Mouse (Mus musculus) MEL (cell line): ENCODE results near the gene Thoc6. TPM values are rescaled to one million over a fixed set of nuclear protein-coding genes. Genes with fewer than 3 reads are reported as not detected.

Source experiments
- DNase-seq: peaks from one replicate; pipeline ENCODE4 v3.0.0; 2011; ENCODE audit warnings: low read depth, low spot score
- H3K27ac ChIP-seq: 2 replicates; pipeline ENCODE4 v1.5.1; 2012; ENCODE audit warnings: low read depth, mild to moderate bottlenecking, control low read depth, low read length, moderate library complexity; ENCODE audit not compliant: control insufficient read depth
- H3K27me3 ChIP-seq, 2 experiments: fragments of 150-350 bp in 1 of 2; sonication (generic) in 1 of 2; 2 replicates each; pipeline ENCODE4 v1.6.1; 2012; ENCODE audit warnings: low read length in 2 of 2, mild to moderate bottlenecking in 2 of 2, improper control_type of control experiment in 1 of 2, moderate library complexity in 1 of 2; ENCODE audit not compliant: insufficient read depth in 2 of 2, control insufficient read depth in 1 of 2
- H3K36me3 ChIP-seq, 2 experiments: 2 replicates each; pipeline ENCODE4 v1.6.1; 2012 to 2014; ENCODE audit warnings: low read length in 2 of 2, improper control_type of control experiment in 1 of 2, inconsistent platforms in 1 of 2, mild to moderate bottlenecking in 1 of 2; ENCODE audit not compliant: insufficient read depth in 2 of 2, control insufficient read depth in 1 of 2
- H3K4me1 ChIP-seq, 2 experiments: fragments of 150-350 bp in 1 of 2; sonication (generic) in 1 of 2; 2 replicates each; pipeline ENCODE4 v1.6.1; 2012; ENCODE audit warnings: low read length in 2 of 2, improper control_type of control experiment in 1 of 2, mild to moderate bottlenecking in 1 of 2; ENCODE audit not compliant: insufficient read depth in 2 of 2, control insufficient read depth in 1 of 2
- H3K4me3 ChIP-seq, 2 experiments: fragments of 150-350 bp in 1 of 2; sonication (generic) in 1 of 2; 2 replicates each; pipeline ENCODE4 v1.5.1; 2012; ENCODE audit warnings: low read depth in 2 of 2, low read length in 2 of 2, mild to moderate bottlenecking in 2 of 2, moderate library complexity in 2 of 2, control low read depth in 1 of 2, improper control_type of control experiment in 1 of 2; ENCODE audit not compliant: control insufficient read depth in 1 of 2, insufficient read depth in 1 of 2
- H3K79me2 ChIP-seq: 2 replicates; pipeline ENCODE4 v1.6.1; 2012; ENCODE audit warnings: mild to moderate bottlenecking, low read length, moderate library complexity; ENCODE audit not compliant: control insufficient read depth, poor library complexity, insufficient read depth
- H3K9ac ChIP-seq: 2 replicates; pipeline ENCODE4 v1.6.1; 2012; ENCODE audit warnings: low read depth, mild to moderate bottlenecking, control low read depth, low read length, moderate library complexity; ENCODE audit not compliant: control insufficient read depth, poor library complexity, severe bottlenecking
- H3K9me3 ChIP-seq: fragments of 150-350 bp; sonication (generic); replicated peaks from 2 replicates; pipeline ENCODE4 v1.6.1; 2012; ENCODE audit warnings: mild to moderate bottlenecking, low read length, improper control_type of control experiment, moderate library complexity; ENCODE audit not compliant: insufficient read depth
- CHD1 ChIP-seq: IDR thresholded peaks from 2 replicates; pipeline ENCODE4 v1.6.1; 2012; ENCODE audit warnings: low read depth, mild to moderate bottlenecking, inconsistent platforms, low read length, improper control_type of control experiment
- CTCF ChIP-seq, 3 experiments: IDR thresholded peaks in 2 of 3; conservative IDR thresholded peaks in 1 of 3; 2 replicates each; pipeline ENCODE4 v1.5.1; 2011 to 2012; ENCODE audit warnings: low read length in 3 of 3, low read depth in 2 of 3, mild to moderate bottlenecking in 2 of 3, improper control_type of control experiment in 1 of 3, inconsistent platforms in 1 of 3, mixed read lengths in 1 of 3, moderate library complexity in 1 of 3; ENCODE audit not compliant: control insufficient read depth in 1 of 3, insufficient read depth in 1 of 3, poor library complexity in 1 of 3, severe bottlenecking in 1 of 3
- E2F4 ChIP-seq: IDR thresholded peaks from 2 replicates; pipeline ENCODE4 v1.6.1; 2011; ENCODE audit warnings: low read depth, low read length, improper control_type of control experiment, borderline replicate concordance
- EP300 ChIP-seq, 2 experiments: IDR thresholded peaks; 2 replicates each; pipeline ENCODE4 v1.6.1; 2011; ENCODE audit warnings: improper control_type of control experiment in 2 of 2, low read length in 2 of 2, low read depth in 1 of 2, mild to moderate bottlenecking in 1 of 2
- GABPA ChIP-seq: IDR thresholded peaks from 2 replicates; pipeline ENCODE4 v1.6.1; 2012; ENCODE audit warnings: low read depth, mild to moderate bottlenecking, inconsistent platforms, low read length, improper control_type of control experiment, moderate library complexity
- GATA1 ChIP-seq: IDR thresholded peaks from 2 replicates; pipeline ENCODE4 v1.6.1; 2011; ENCODE audit warnings: low read depth, low read length, improper control_type of control experiment
- HCFC1 ChIP-seq: IDR thresholded peaks from 2 replicates; pipeline ENCODE4 v1.6.1; 2012; ENCODE audit warnings: low read depth, mild to moderate bottlenecking, inconsistent platforms, low read length, improper control_type of control experiment, moderate library complexity
- KAT2A ChIP-seq: conservative IDR thresholded peaks from 2 replicates; pipeline ENCODE4 v1.6.1; 2012; ENCODE audit warnings: low read depth, low read length, improper control_type of control experiment, inconsistent platforms
- MYB ChIP-seq: IDR thresholded peaks from 2 replicates; pipeline ENCODE4 v1.6.1; 2011; ENCODE audit warnings: mild to moderate bottlenecking, low read depth, low read length, improper control_type of control experiment
- NELFE ChIP-seq: IDR thresholded peaks from 2 replicates; pipeline ENCODE4 v1.6.1; 2011; ENCODE audit warnings: low read depth, low read length, improper control_type of control experiment
- POLR2AphosphoS2 ChIP-seq: IDR thresholded peaks from 2 replicates; pipeline ENCODE4 v1.6.1; 2011; ENCODE audit warnings: low read length, improper control_type of control experiment
- POLR2AphosphoS5 ChIP-seq: IDR thresholded peaks from 2 replicates; pipeline ENCODE4 v1.6.1; 2012; ENCODE audit warnings: low read depth, borderline replicate concordance, mild to moderate bottlenecking, inconsistent platforms, low read length, moderate library complexity, mixed read lengths
- SIN3A ChIP-seq: IDR thresholded peaks from 2 replicates; pipeline ENCODE4 v1.6.1; 2012; ENCODE audit warnings: low read length, improper control_type of control experiment, inconsistent platforms
- TCF12 ChIP-seq: IDR thresholded peaks from 2 replicates; pipeline ENCODE4 v1.6.1; 2014; ENCODE audit warnings: low read depth, mild to moderate bottlenecking, inconsistent platforms, low read length, improper control_type of control experiment, moderate library complexity
- USF1 ChIP-seq: IDR thresholded peaks from 2 replicates; pipeline ENCODE4 v1.6.1; 2014; ENCODE audit warnings: low read depth, mild to moderate bottlenecking, inconsistent platforms, low read length, improper control_type of control experiment, moderate library complexity
- USF2 ChIP-seq, 2 experiments: IDR thresholded peaks; 2 replicates each; pipeline ENCODE4 v1.6.1; 2011 to 2012; ENCODE audit warnings: improper control_type of control experiment in 2 of 2, low read length in 2 of 2, borderline replicate concordance in 1 of 2, inconsistent platforms in 1 of 2, low read depth in 1 of 2, mild to moderate bottlenecking in 1 of 2; ENCODE audit not compliant: insufficient read depth in 1 of 2
- ZC3H11A ChIP-seq: IDR thresholded peaks from 2 replicates; pipeline ENCODE4 v1.6.1; 2012; ENCODE audit warnings: low read depth, mild to moderate bottlenecking, inconsistent platforms, low read length, improper control_type of control experiment
- ZNF384 ChIP-seq: IDR thresholded peaks from 2 replicates; pipeline ENCODE4 v1.6.1; 2012; ENCODE audit warnings: low read depth, mild to moderate bottlenecking, inconsistent platforms, low read length, improper control_type of control experiment
- polyA plus RNA-seq, 2 experiments: library from polyadenylated mRNA; stranded (reverse) in 1 of 2; unstranded in 1 of 2; fragments of >175 nt in 1 of 2; fragments of >200 nt in 1 of 2; gene quantifications; 2 replicates each; pipeline versions ENCODE4 v1.2.1 to v1.2.4; 2012; ENCODE audit warnings: low replicate concordance in 2 of 2, low read depth in 1 of 2; ENCODE audit not compliant: insufficient read length in 2 of 2, insufficient read depth in 1 of 2, missing spikeins in 1 of 2
- total RNA-seq: library from RNA; depleted of rRNA; stranded (reverse); fragments of 300-350 nt; gene quantifications from 2 replicates; pipeline ENCODE4 v1.2.3, GENCODE M21; 2012

The Thoc6 gene
- total and polyA plus RNA-seq, 3 experiments = 26.4 to 62.9 TPM; not detected in 1

DNA sequence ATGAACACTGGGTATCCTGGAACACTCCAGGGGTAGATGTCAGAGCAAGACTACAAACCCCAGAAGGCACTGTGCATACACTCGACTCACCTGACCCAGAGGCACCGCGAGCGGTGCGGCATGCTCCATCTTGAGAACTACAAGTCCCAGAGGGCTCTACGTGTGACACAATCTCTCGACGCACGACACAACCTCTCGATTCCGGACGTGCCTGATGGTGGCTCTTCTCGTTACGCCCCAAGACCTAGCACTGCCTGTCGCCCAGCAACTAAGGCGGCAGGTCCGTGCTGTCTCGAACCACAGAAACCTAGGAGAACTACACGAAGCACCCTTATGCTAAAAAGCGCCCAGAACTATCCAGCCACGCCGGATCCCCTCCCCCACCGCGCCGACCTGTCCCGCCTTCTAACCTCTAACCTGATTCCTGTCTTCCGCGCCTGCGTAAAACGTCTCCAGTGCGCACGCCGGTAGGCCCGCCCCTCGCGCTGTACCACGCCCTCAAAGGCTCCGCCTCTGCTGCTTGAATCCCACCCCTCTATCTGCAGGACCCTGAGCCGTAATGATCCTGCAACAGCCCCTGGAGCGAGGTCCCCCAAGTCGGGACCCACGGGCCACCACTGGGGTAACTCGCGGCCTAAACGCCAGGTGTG lies at the start of gene Thoc6, which contains the start of gene Hcfc1r1 (continued):
- TF ChIP-seq USF2 (IDR thresholded peaks at IDR 0.05; ENCODE audit: borderline replicate concordance in 1 of 2, insufficient read depth in 1 of 2, low read depth in 1 of 2, low read length in 2 of 2) = no peak
- peak; percentile 92 for TF ChIP-seq SIN3A
- TF ChIP-seq ZNF384 = no peak; the same call in 1 of the 2 replicates

DNA sequence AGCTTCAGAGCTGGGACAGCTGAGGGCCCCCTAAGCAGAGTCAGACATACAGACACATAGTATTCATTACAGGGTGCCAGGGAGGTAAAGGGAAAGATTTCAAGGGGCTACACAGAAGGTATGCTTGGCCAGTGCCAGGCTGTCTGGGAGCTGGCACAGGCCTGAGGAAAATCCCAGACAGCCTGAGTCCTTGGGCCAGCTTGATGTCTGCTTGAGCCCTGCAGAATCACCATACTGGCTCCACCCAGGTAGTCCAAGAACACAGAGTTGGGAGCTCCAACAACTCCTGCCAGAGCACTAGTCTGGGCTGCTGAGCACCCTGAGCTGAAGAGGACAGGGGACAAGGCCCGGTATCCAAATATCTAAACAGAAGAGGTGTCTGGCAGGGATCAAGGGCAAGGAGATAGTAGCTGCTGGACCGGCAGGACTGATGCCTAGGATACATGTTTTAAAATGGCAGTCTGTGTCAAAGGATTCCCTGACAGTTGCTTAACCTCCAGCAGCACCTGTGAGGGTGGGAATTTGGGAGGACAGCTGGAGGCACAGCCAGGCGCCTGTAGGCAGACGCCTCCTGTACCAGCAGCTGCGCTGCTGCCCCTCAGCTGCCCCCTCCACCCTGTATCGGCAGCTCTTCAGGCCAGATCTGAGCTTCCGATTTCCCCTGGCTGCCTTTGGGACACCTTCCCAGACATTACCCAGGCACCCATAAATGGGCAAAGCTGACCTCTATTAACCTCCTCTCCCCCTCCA lies 48.9 kb upstream of the Thoc6 start, which contains the start of gene 1520401A03Rik:
1520401A03Rik (minus strand) TSS at position 408 of the 750 bp plus-strand sequence.
- no peak within 1 kb of the TSS for H3K27ac ChIP-seq
- H3K4me1 ChIP-seq = peaks cover 2 to 16% of the 10 kb centered on the region in 2 experiments; a peak in 3 of 4 replicates
- DNase-seq = no peak
- no peak within 1 kb of the TSS for H3K9ac ChIP-seq
- H3K4me3 ChIP-seq = no peak within 1 kb of the TSS
- no peaks in the 10 kb centered on the region for H3K9me3 ChIP-seq
- no peak for TF ChIP-seq E2F4
- no peak for TF ChIP-seq POLR2AphosphoS2
- TF ChIP-seq NELFE = no peak
- no peak for TF ChIP-seq ZNF384
- TF ChIP-seq TCF12 = no peak
- TF ChIP-seq KAT2A = no peak
- no peak for TF ChIP-seq USF1
- no peak for TF ChIP-seq GABPA
- no peak for TF ChIP-seq HCFC1
- no peak for TF ChIP-seq EP300 (IDR thresholded peaks at IDR 0.05; ENCODE audit: low read depth in 1 of 2, low read length in 2 of 2)
- peaks cover 8% of the 10 kb centered on the region for H3K79me2 ChIP-seq
- peaks cover 0 to 9% of the 10 kb centered on the region in 2 experiments; a peak in 2 of 4 replicates for H3K36me3 ChIP-seq
- peaks cover 0 to 3% of the 10 kb centered on the region in 2 experiments; a peak in 2 of 4 replicates for H3K27me3 ChIP-seq

DNA sequence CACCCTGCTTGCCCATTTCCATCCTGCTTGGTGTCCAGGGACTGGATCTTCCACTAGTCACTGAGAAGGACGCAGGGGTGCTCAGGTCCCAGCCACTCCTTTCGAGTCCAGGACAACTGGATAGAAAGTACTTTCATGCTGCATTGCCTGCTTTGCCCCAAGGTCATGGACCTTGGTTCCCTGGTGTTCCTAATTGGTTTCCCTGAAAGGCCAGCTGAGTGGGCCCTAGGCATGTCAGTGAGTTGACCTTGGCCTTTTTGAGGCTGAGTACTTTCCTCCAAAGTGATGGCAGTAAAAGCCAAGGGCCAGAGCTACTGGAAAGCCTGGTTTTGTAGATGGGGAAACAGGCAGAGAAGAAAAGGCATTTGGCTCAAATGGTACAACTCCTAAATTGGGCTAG lies 48.2 kb upstream of the Thoc6 start:
- Histone ChIP-seq H3K36me3 (peaks cover 0 to 5% of the 10 kb centered on the region in 2 experiments; a peak in 2 of 4 replicates), H3K27ac (no peak overlapping the region), H3K4me1 (peaks cover 0 to 10% of the 10 kb centered on the region in 2 experiments; a peak in 2 of 4 replicates), H3K9ac (no peak overlapping the region), H3K4me3 (no peak overlapping the region), H3K9me3 (no peaks in the 10 kb centered on the region), H3K27me3 (peaks cover 0 to 3% of the 10 kb centered on the region in 2 experiments; a peak in 2 of 4 replicates), H3K79me2 (peaks cover 6% of the 10 kb centered on the region)
- TF ChIP-seq ZNF384 (no peak), POLR2AphosphoS5 (no peak), EP300 (IDR thresholded peaks at IDR 0.05; ENCODE audit: low read depth in 1 of 2, low read length in 2 of 2) (no peak), CHD1 (no peak), MYB (no peak), CTCF (IDR thresholded peaks at IDR 0.05 in 2 of 3, conservative IDR thresholded peaks at IDR 0.05 in 1 of 3; ENCODE audit: control insufficient read depth in 1 of 3, insufficient read depth in 1 of 3, low read depth in 2 of 3, low read length in 3 of 3, poor library complexity in 1 of 3, severe bottlenecking in 1 of 3) (no peak), ZC3H11A (no peak), GATA1 (no peak)
- no peak for DNase-seq
